Mouse (Mus musculus) forebrain, postnatal 0 days (tissue): Measurements from ENCODE around the gene Prom2. TPM values are rescaled to one million over a fixed set of nuclear protein-coding genes. Genes with fewer than 3 reads are reported as not detected.

Experiments used
- ATAC-seq: fragments of 200-750 bp; cut with Nextera tagmentation; 2 replicates; pipeline ENCODE4 v1.8.0; 2017; ENCODE audit warnings: mild to moderate bottlenecking, moderate library complexity
- DNase-seq: peaks from one replicate; pipeline ENCODE4 v3.0.0-alpha.2; 2015
- H3K27ac ChIP-seq: fragments of 300-500 bp; sonication (generic); 2 replicates; pipeline ENCODE4 v1.5.1; 2014; ENCODE audit warnings: low read depth, mild to moderate bottlenecking, antibody characterized with exemption, low read length, moderate library complexity, mixed read lengths
- H3K27me3 ChIP-seq: fragments of 300-500 bp; sonication (generic); 2 replicates; pipeline ENCODE4 v1.6.1; 2014; ENCODE audit warnings: mild to moderate bottlenecking, low read length, mixed read lengths; ENCODE audit not compliant: insufficient read depth
- H3K36me3 ChIP-seq: fragments of 300-500 bp; sonication (generic); 2 replicates; pipeline ENCODE4 v1.6.1; 2014; ENCODE audit warnings: mild to moderate bottlenecking, moderate library complexity; ENCODE audit not compliant: insufficient read depth
- H3K4me1 ChIP-seq: fragments of 300-500 bp; sonication (generic); 2 replicates; pipeline ENCODE4 v1.6.1; 2014; ENCODE audit warnings: antibody characterized with exemption; ENCODE audit not compliant: insufficient read depth
- H3K4me2 ChIP-seq: fragments of 300-500 bp; sonication (generic); 2 replicates; pipeline ENCODE4 v1.6.1; 2014; ENCODE audit warnings: low read depth, mild to moderate bottlenecking, moderate library complexity
- H3K4me3 ChIP-seq: fragments of 300-500 bp; sonication (generic); 2 replicates; pipeline ENCODE4 v1.5.1; 2014; ENCODE audit warnings: low read depth, low read length, mixed read lengths
- H3K9ac ChIP-seq: fragments of 300-500 bp; sonication (generic); 2 replicates; pipeline ENCODE4 v1.6.1; 2014; ENCODE audit warnings: mild to moderate bottlenecking
- H3K9me3 ChIP-seq: fragments of 300-500 bp; sonication (generic); 2 replicates; pipeline ENCODE4 v1.6.1; 2016; ENCODE audit warnings: low read length
- CTCF ChIP-seq: sonication (generic); IDR thresholded peaks from 2 replicates; pipeline ENCODE4 v1.5.1; 2016; ENCODE audit warnings: antibody characterized with exemption, control low read depth, low read depth
- WGBS: fragments of 180-500 bp; shearing (Covaris S2); extraction: QIAGEN DNeasy Blood & Tissue Kit; methylation state at CpG from one replicate; pipeline ENCODE4 v1.1.7; 2014; 5-methylcytosine and 5-hydroxymethylcytosine counted together
- polyA plus RNA-seq: library from polyadenylated mRNA; unstranded; fragments of >200 nt; fragmentation: Nextera tagmentation; extraction: Ambion mirVana; gene quantifications from 2 replicates; pipeline ENCODE4 v1.2.1, GENCODE M21; 2015
- total RNA-seq: library from RNA; depleted of rRNA; stranded (reverse); fragments of >200 nt; gene quantifications from 2 replicates; pipeline ENCODE4 v1.2.3, GENCODE M21; 2014

The Prom2 gene
- total and polyA plus RNA-seq, 2 experiments from 2014 or later = not detected

- Histone ChIP-seq H3K9ac (0 out of 2 replicates have a peak overlapping the region, but pooled peaks have one; percentile 10), H3K9me3 (no peaks in the 10 kb centered on the region), H3K4me1 (peaks cover 23% of the 10 kb centered on the region), H3K36me3 (no peaks in the 10 kb centered on the region), H3K4me2 (0 out of 2 replicates have a peak overlapping the region, but pooled peaks have one; percentile 81), H3K27me3 (no peaks in the 10 kb centered on the region), H3K27ac (no peak overlapping the region), H3K4me3 (no peak overlapping the region)
- ATAC-seq (no peak), DNase-seq (no peak)
- 37% methylated on average over 3 of the region's 3 CpGs for WGBS
- no peak for TF ChIP-seq CTCF
Observed at GRCm38 (mm10) chr2:127518273-127518672, 23.0 kb downstream of the Prom2 start.

DNA sequence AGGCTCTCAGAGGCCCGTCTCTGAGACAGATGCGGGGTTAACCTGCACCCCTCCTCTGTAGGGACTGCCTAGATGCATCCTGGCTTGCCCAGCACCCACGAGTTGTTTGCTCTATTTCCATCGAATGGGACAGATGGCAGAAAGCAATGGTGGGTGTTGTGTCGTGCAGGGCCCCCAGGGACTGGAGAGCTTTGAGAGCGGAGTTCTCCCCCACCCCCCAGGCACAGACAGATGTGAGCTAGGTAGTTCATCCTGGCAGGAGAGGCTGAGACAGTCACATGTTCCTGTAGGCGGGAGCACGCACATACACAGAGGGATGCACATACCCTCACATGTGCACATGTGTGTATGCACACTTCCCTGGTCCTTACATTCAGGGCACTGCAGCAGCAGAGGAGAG is 24.2 kb downstream of the Prom2 start:
- H3K9ac ChIP-seq = no peak overlapping the region
- H3K27me3 ChIP-seq = no peaks in the 10 kb centered on the region
- TF ChIP-seq CTCF = no peak
- H3K4me2 ChIP-seq = no peak overlapping the region
- H3K4me1 ChIP-seq = peaks cover 16% of the 10 kb centered on the region
- DNase-seq (no peak), ATAC-seq (no peak)
- no peaks in the 10 kb centered on the region for H3K9me3 ChIP-seq
- WGBS = 68% methylated on average over 8 of the region's 8 CpGs
- no peak overlapping the region for H3K4me3 ChIP-seq
- no peak overlapping the region for H3K27ac ChIP-seq
- no peaks in the 10 kb centered on the region for H3K36me3 ChIP-seq

GRCm38 (mm10) chr2:127514380-127515124 is 26.7 kb downstream of the Prom2 start:
- H3K4me1 ChIP-seq = no peaks in the 10 kb centered on the region
- H3K9ac ChIP-seq = no peak overlapping the region
- peaks cover 3% of the 10 kb centered on the region; the same call in 1 of the 2 replicates for H3K36me3 ChIP-seq
- TF ChIP-seq CTCF = no peak
- H3K27ac ChIP-seq = no peak overlapping the region
- WGBS = 79% methylated on average over 9 of the region's 9 CpGs
- no peaks in the 10 kb centered on the region for H3K9me3 ChIP-seq
- H3K4me2 ChIP-seq = no peak overlapping the region
- DNase-seq (no peak), ATAC-seq (no peak)
- no peak overlapping the region for H3K4me3 ChIP-seq
- H3K27me3 ChIP-seq = no peaks in the 10 kb centered on the region

GRCm38 (mm10) chr2:127513244-127513643 is 28.0 kb downstream of the Prom2 start:
- no peak for DNase-seq
- Histone ChIP-seq H3K4me1 (no peaks in the 10 kb centered on the region), H3K36me3 (peaks cover 10% of the 10 kb centered on the region; the same call in 1 of the 2 replicates), H3K4me2 (no peak overlapping the region), H3K27me3 (no peaks in the 10 kb centered on the region), H3K27ac (no peak overlapping the region), H3K9ac (no peak overlapping the region), H3K4me3 (no peak overlapping the region), H3K9me3 (no peaks in the 10 kb centered on the region)
- WGBS = 34% methylated on average over 3 of the region's 3 CpGs
- no peak for ATAC-seq
- no peak for TF ChIP-seq CTCF

DNA sequence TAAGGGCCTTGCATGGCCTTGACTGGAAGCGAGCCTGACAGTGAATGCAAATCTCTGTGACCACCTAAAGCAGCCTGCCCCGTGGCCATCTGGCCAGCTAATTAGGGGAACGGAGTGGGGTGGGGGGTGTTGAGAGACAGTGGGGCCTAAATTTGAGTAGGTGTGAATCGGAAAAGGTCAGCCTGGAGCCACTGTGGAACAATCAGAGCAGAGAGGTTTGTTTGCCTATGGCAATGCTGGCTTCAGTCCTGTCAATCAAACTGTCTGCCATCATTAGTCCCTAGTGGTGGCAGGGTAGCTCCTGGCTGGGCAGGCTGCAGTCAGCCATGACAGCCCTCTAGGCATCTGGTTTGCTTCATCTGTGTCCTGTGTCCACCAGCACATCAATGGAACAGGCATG is 29.8 kb downstream of the Prom2 start:
- Histone ChIP-seq H3K4me1 (no peaks in the 10 kb centered on the region), H3K9ac (no peak overlapping the region), H3K4me2 (no peak overlapping the region), H3K27ac (no peak overlapping the region), H3K9me3 (no peaks in the 10 kb centered on the region), H3K4me3 (no peak overlapping the region), H3K36me3 (peaks cover 10% of the 10 kb centered on the region; the same call in 1 of the 2 replicates), H3K27me3 (no peaks in the 10 kb centered on the region)
- DNase-seq (no peak), ATAC-seq (no peak)
- no peak for TF ChIP-seq CTCF
- WGBS = 40% methylated on average over 4 of the region's 4 CpGs

- Histone ChIP-seq H3K27me3 (no peaks in the 10 kb centered on the region), H3K27ac (peak overlapping the region; percentile 35; the same call in 1 of the 2 replicates), H3K9ac (no peak overlapping the region), H3K4me2 (no peak overlapping the region), H3K9me3 (no peaks in the 10 kb centered on the region), H3K36me3 (peaks cover 12% of the 10 kb centered on the region; the same call in 1 of the 2 replicates), H3K4me1 (peaks cover 5% of the 10 kb centered on the region; the same call in 1 of the 2 replicates), H3K4me3 (no peak overlapping the region)
- DNase-seq (no peak), ATAC-seq (no peak)
- 53% methylated on average over 7 of the region's 7 CpGs for WGBS
- no peak for TF ChIP-seq CTCF
Observed at GRCm38 (mm10) chr2:127507967-127508660, 33.2 kb downstream of the Prom2 start.
